Mouse (Mus musculus) kidney, adult 9 months (tissue): ENCODE data around the gene Atf6b.

Experiments used
- DNase-seq: peaks from one replicate; pipeline ENCODE4 v3.0.0; 2022

Atf6b gene

DNA sequence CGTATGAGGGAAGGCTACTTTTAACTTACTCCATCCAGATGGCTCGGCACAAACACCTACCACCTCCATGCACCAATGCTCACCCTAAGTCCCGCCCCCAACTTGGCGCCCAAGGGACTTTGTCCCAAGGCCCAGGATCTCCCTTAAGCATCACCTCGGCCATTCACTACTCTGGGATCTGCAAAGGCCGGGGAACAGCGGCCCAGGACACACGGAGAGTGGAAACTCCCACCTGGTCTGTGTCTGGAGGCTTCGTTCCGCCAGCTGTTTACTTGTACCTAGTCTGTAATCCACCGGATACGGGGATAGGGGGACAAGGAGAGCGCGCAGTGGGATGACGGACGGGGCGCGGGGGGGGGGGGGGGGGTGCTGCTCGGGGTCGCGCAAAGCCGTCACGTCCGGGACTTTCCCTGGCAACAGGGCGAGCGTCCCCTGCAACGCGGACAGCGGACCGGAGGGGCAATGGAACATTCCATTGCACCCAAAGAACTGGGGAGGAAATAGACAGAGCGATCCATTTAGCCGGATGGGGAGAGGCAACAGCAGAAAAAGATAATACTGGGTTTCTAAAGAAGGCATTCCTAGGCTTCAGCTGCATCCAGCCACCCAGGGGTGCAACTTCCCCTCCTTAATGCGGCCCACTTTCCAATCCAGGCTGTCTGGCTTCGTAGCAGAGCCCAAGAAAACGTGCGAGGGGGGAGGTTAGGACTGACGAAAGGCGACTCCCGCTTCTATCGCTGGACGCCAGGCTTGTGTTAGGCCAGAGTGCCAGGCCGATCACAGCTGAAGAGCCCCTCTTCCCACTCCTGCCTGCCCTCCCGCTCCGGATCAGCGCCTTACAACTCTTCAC lies 19.6 kb upstream of the Atf6b start:
- peak; percentile 95 for DNase-seq

DNA sequence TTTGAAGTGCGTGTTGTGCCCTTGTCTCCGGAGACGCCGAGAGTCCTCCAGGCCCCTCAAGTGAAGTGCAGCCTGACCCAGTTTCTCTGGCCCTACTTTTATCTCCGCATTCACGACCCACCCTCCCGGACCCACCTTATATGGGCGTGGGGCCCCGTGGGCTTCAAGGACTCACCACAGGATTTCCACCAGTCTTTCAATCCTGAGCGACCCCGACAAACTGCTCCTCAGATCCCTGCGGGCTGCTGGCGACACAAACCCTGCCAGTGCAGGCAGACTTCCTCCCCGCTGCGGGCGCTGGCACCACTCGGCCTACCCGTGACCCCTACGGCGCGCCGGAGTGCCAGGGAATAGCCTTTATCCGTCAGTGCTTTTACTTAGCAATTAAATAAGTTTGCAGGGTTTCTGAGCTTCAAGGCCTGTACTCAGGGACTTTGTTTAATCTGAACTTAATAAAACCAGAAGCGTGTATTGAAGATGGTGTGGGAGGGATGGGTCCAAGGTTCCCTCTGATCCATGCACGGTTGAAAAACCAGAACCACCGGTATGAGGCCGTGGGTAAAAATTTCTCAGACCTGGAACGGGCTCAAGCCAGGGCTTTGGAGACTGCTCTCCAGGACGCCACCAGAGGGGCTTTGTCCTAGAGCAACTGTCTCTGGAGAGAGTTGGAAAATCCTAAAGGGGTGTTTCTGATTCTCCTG lies 18.9 kb upstream of the Atf6b start, which contains the start of gene Ppt2:
Gene Ppt2 (minus strand): TSS at position 568 of the 701 bp plus-strand sequence.
- DNase-seq, result peak; percentile 89

- no peak for DNase-seq
Measured at GRCm38 (mm10) chr17:34628644-34628967, 18.3 kb upstream of the Atf6b start.

GRCm38 (mm10) chr17:34629221-34629751 lies 17.7 kb upstream of the Atf6b start, which contains the start of gene Prrt1:
TSS of gene Prrt1 (plus strand) at chr17:34629533.
- no peak for DNase-seq

DNA sequence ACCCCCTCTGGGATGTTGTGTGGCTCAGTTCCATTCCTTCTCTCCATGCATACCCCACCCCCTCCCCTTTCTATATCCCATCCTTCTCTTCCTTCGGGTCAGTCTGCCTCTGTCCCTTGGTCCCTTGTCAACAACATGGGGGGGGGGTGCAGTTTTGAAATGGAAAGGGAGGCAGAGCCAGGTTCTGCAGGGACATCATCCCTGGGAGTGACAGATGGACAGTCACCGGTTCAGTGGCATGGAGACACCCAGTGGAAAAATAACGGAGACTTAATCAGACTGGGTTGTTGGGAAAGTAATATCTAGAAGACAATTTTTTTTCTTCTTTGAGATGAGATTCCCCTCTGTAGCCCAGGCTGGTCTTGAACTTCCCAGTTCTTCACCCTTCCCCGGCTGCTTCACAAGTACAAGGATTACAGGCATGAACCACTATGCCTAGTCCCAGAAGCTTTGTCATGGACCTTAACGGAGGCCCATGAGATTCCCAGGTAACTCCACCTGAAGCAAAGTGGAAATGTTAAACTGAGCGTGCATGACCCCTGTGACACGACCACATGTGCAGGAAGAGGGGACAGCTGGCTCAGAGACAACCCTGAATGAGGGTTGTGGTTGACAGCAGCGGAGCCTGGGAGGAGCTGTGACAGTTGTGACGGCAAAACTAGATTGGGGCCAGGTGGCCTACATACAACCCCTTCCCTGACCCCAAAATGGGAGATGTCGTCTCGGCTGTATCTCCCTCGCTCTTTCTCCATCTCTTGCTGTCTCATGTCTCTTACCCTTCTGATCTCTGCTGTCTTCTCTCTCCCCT lies 16.9 kb upstream of the Atf6b start:
- DNase-seq, result no peak

- no peak for DNase-seq
Measured at GRCm38 (mm10) chr17:34630761-34631301, 16.1 kb upstream of the Atf6b start.

- no peak for DNase-seq
Measured at GRCm38 (mm10) chr17:34631647-34632046, 15.3 kb upstream of the Atf6b start.

- peak; percentile 89 for DNase-seq
Measured at GRCm38 (mm10) chr17:34632261-34632691, 14.7 kb upstream of the Atf6b start.

DNA sequence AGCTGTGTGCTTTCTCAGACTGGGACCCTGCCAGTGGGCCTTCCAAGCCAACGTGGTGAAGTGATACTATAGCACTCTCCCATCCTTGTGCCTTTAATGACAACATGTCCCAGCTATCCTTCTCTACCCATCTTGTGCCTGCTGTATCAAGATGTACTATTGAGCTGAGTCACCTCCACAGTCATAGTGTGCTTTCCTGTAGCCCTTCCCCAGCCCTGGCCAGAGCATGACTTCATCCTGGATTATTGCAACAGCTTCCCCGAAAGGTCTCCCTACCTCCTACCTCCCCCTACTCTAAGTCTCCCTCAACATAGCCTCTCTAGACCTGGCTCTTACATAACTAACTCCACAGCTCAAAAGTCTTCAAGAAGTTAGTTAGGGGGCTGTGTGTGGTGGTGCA lies 11.3 kb upstream of the Atf6b start:
- no peak for DNase-seq

- DNase-seq, result no peak
Measured at GRCm38 (mm10) chr17:34637459-34637858, 9.5 kb upstream of the Atf6b start.

DNA sequence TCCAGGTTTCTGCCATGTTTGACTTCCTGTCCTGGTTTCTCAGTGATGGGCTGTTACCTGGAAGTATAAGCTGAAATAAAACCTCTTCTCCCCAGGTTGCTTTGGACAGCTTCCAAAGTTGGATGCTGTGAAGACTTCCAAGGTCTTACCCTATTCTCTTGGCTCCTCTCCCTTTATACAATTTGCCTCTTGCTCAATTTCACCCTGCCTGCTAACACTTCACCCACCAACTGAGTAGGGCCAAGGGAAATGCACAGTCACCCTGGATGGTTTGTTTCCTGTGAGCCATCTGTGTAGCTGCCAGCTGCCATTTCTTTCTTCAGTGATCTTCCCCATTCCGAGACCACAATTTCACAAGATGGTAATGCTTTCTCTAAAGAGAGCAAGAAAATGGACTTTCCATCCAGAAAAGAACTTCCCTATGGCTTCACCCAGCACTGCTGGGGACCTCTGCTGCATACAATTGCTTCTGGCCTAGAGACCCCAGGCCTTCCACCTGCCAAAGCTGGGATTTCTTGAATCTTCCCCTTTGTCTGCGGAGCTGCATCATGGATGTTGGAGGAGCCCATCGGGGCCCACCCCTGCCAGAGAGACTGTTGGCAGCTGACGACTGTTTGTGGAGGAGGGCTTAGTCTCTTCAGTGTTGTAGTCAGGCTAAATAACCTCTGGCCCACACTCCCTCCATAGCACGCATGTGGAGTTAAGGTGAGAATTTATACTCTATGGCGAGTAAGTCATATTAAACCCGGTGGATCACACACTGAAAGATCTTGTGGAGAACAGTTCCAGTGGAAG lies 7.3 kb upstream of the Atf6b start:
- no peak for DNase-seq

DNA sequence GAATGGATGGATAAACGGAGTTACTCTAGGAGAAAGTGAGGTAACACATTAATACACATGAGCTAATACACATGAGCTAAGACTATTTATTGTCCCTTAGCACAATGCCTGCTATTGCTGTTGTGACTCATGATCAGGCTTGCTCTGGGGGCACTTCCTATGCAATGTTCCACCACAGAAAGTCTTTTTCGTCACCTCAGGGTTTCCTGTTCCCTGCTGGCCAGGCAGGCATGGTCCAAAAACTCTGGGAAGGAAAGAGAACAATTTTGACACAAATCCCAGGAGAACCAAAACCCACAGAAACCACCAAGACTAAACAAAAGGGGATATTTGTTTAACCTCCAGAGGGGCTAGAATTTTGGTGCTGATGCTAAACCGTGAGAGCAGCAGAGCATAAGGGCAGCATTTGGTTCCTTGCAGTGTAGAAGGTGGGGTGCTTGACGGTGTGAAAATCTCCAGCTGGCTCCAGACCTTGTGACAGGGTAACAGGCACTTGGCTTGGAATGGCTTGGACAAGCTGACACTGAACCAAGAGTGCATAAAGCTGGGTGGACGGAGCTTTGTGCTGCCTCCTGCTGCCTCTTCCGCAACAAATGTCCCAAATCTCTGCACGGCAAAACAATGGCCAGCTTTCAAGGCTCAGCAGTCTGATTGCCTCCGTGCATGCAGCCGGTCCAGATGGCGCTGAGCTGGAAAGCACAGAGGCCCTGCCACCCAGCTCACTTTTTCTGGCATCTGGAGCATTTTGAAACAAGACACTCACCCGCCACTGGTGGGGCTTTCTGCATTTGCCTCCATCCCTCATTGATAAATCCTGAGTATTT lies 6.0 kb upstream of the Atf6b start:
- DNase-seq, result no peak

DNA sequence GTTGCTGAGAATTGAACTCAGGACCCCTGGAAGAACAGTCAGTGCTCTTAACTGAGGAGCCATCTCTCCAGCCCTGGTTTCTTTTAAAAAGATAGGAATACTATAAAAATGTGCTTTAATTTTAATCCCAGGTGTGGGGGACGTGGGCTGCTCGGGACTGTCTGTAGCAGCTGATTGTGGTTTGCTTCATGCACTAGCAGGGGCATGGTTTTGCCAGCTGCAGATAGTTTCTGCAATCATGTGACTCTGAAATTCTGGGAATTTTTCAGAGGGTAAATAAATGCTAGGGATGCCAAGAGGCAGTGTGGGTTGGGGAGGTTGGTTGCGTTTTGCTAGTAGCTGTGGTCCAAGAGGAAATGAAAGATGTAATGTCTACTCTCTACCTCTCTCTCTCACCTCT lies 5.0 kb upstream of the Atf6b start:
- DNase-seq, result no peak

DNA sequence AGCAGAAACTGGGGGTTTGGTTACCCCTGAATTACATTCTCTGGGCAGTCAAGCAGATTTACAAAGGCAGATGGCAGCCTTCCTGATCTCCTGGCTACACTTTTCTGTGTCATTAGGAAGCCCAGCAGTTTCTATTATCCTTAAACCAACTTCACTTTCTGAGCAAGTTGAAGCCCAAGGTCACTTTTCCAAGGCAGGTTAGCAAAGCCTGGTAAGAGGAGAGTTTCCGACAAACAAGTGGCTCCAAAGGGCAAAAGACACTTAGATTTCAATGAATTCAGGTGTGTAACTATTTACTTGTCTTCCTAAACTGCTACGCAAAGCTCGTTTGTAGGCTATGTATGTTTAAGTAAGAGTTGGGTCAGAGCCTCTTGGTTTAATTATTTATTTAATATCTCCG lies 3.6 kb upstream of the Atf6b start:
- peak; percentile 59 for DNase-seq

GRCm38 (mm10) chr17:34643944-34644343 lies 3.0 kb upstream of the Atf6b start:
- DNase-seq, result peak; percentile 34

- DNase-seq, result peak; percentile 99
Measured at GRCm38 (mm10) chr17:34644608-34645007, 2.3 kb upstream of the Atf6b start, which contains the start of gene Fkbpl. TSS of gene Fkbpl (plus strand) at chr17:34644764.

DNA sequence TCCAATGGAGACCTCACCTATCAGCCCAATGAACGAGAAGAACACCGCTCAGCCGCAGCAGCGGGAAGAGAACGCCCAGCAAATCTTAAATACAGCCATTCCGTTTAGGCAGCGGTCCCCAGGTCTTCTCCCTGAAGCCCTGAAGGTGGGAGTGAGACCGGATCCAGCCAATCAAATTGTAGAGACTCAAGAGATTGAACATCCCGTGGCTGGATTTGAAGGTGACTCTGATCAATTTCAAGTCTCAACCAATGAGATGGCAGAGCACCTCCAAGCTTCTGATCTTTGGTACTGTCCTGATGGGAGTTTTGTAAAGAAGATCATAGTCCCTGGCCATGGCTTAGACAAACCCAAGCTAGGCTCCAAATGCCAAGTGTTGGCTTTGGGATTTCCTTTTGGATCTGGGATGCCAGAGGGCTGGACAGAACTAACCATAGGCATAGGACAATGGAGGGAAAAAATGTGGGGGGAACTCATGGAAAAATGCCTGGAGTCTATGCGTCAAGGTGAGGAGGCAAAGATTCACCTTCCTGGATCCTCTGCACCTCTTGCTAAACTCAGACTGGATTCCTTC lies 1.6 kb upstream of the Atf6b start:
- DNase-seq, result peak; percentile 58

- DNase-seq, result peak; percentile 35
Measured at GRCm38 (mm10) chr17:34645831-34646511, 975 bp upstream of the Atf6b start.

GRCm38 (mm10) chr17:34648141-34648890 lies 1.4 kb downstream of the Atf6b start:
- no peak for DNase-seq
